Mouse (Mus musculus) gastrocnemius, postnatal 4 days (tissue): Measurements from ENCODE around the gene Wt1. TPM values are rescaled to one million over a fixed set of nuclear protein-coding genes. Genes with fewer than 3 reads are reported as not detected.

Experiments used
- DNase-seq, 2 experiments: peaks; one replicate each; pipeline ENCODE4 v3.0.0; 2021 to 2022; ENCODE audit warnings: low spot score in 2 of 2, mixed read lengths in 2 of 2
- long read RNA-seq, 2 experiments: library from polyadenylated mRNA; stranded (forward); transcript quantifications; one replicate each; pipeline ENCODE4 v2.0.0; 2021
- total RNA-seq, 2 experiments: library from RNA; stranded (reverse); gene quantifications; 2 replicates each; pipeline ENCODE4 v1.2.3; 2021

Wt1 gene
- under 1 TPM; 0.07 to 0.29 TPM for total RNA-seq
- long read RNA-seq, experiment 1 = 0 reads
- long read RNA-seq, experiment 2 = 0 reads

DNA sequence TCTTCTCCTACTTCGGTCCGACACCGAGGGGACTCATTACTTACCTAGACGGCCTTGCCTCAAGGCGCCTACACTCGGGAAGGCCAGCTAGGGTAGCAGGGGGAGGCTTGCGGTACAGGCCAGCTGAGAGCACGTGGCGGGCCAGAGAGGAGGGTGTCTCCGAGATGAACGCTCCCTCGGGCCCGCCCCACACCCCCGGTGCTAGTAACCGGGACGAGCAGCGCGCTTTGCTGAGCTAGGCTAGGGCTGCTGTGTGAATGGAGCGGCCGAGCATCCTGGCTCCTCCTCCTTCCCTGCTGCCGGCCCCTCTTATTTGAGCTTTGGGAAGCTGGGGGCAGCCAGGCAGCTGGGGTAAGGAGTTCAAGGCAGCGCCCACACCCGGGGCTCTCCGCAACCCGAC lies at the start of gene Wt1:
Wt1 (plus strand) TSS at position 251 of the 400 bp plus-strand sequence.
- no peak for DNase-seq

DNA sequence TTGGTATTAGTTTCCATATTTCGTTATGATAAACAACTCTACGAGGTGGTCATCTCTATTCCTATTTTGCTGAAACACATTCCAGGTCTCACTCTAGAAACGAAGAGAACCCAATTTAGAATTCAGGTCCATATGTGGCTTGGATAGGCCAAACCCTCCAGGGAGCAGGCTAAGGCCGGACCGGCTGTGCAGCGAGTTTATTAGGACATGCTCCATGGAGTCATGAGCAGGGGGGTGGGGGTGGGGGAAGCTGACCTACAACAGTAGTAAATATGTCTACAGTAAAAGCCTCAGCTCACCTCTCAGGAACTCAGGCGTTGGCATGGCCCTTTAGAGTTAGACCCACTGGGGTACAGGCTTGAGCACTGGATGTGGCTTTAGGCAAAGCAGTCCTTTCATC lies 49.2 kb upstream of the Wt1 start:
- DNase-seq = no peak

DNA sequence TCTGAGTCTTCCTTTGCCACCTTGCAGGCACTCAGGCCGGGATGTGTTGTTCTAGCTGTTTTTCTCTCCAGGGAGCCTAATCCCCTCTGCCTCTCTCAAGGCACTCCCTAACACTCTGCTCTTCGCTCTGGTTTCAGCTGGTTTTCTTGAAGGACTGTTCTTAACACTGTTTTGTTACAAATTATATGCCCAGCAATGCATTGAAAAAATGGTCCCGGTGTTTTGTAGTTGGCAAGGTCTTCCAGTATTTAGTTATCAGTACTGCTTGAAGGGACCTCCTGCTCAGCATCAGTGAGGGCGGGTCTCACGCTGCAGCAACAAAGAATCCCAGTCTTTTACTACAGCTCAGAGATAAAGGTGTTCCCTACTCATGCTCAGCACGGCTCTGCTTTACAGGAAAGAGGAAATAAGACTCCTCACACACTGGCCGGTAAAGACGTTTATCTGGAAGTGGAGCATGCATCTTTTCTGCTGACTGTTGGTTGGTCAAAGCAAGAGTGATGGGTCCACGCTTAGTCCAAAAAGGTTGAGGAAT lies 44.0 kb upstream of the Wt1 start:
- DNase-seq = no peak

DNA sequence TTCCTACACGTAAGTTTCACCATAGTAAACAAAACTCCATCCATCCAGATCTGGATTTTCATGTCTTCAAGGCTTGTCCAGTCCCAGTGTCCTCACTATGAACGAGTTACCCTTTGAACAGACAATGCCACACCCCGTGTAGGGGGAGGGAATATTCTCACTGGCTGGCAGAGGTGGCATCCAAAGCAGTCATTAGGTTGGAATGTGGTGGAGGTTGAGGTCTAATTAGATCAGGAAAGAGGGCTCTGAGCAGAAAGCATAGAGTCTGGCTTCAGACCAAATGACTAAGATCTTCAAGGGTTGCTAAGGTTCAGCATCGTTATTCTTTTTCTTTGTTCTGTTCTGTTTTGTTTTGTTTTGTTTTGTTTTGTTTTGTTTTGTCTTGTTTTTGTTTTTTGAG lies 42.3 kb upstream of the Wt1 start:
- DNase-seq = no peak

DNA sequence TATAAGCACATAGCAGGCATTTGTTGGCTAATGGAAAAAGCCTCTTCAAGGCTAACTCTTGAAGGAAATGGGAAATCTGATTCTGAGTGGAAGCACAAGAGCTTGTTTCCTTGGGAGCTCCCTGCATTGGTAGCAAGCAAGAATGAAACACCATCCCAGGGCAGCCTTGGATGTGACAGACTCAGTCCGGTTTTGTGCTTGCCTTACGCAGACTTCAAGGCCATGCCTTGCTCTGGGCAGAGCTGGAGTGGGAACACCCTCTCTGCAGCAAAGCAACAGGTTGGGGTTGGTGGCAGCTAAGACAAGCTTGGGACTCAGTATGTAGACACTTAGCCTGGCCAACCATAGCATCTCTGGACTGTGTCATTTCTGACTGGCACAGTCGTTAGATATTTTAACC lies 40.2 kb upstream of the Wt1 start:
- no peak for DNase-seq

DNA sequence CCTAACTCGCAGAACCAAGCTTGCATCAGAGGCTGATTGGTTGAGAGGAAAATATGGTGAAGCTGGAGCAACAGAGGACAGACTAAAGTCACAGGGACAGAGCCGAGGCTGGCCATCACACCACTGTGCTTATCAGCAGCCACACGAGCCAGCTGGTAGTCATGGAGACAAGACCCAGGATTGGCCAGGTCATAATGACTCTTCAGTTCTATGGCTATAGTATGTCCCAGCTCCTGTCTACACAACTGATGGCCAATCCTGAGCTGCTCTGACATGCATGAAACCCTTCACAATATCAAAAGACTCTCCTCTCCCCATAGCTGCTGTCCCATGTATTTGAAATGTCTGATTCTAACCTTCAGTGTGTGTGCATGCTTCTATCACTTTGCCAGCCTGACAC lies 38.3 kb upstream of the Wt1 start:
- no peak for DNase-seq

DNA sequence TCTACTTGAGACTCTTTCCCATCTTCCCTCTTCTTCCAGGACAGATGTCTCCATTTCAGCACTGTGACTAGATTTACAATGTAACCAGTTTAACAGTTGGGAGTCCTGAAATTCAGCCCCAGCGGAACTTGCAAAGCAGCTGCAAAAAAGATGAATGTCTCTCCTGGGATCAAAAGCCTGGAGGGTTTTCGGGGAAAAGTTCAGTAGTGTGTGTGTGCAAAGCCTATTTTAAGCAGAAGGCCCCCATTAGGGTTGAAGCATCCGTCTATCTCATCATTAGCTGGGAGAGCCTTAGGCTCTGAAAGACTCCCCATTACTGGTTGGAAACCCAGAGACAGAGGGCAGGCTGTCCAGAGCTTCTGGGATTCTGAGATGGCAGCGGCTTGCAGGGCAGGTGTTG lies 37.2 kb upstream of the Wt1 start:
- no peak for DNase-seq

DNA sequence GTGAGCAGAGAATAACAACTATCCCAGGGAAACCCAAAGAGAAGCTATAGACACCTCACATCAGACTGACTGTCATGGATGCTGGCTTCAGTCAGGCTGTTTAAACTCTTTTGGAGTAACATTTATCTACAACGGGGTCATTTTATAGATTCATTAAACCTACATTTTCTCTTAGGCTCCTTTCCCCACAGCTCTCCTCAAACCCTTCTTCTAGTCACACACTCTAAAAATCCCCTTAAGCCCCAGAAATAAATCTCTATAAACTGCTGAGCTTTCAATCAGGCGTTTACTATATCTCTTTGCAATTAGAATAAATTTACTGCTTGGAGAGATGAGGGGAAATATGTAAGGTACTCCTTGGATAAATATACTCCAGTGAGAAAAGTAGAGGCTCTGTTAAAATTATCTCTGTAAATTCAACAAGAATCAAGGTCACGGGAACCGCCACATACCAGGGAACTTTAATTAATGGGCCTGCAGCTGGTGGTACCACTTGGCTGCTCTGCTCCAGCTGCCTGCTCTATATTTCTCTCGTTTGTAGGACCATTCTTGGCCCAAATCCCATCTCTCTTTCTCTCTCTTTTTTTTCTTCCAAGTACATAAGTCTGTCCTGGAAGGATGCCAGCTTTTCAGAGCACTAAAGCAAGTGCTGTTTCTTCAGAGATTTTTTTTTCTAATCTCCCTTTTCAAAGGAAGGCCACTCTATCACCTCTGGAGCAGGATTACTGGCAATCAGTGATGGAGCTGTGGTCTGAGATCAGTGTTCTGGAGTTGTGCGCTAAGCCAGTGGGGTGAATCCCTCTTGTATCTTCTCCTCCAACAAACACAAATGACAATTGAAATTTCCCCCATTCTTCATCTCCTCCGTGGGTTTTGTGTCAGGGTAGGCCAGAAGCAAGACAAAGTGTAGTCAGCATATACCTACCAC lies 36.5 kb upstream of the Wt1 start:
- no peak for DNase-seq

DNA sequence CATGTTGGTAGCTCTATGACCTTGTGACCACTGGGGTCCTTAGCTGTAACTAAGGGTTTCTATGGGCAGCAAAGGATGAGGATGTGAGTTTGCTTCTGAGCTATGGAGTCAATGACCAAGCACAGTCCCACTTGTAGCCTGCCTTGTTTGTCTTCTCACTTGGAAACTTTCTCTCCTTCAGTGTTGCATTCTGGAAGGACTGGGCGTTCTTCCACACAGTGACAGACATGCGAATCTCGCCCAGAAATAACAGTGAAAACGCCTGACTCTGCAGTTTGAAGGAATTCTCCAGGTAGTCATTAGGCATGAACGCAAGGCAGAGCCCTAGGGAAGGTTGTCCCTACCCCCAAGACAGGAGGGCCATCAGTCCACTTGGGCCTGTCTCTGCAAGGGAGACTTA lies 35.3 kb upstream of the Wt1 start:
- no peak for DNase-seq

DNA sequence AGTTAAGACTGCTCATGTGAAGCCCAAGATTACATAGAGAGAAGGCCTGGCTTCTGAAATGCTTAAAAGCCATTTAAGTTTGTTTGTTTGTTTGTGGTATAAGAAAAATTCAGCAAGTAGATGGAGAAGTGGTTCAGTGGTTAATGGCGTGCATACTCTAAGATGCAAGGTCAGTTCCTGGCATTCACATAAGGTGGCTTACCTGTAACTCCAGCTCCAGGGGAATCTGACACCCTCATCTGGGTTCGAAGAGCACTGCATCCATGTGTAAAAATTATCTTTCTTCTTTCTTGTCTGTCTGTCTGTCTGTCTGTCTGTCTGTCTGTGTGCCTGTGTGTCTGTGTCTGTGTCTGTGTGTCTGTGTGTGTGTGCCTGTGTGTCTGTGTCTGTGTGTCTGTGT lies 34.6 kb upstream of the Wt1 start, which contains the start of gene Gm11060:
Gm11060 (plus strand) TSS at position 301 of the 400 bp plus-strand sequence.
- no peak for DNase-seq

DNA sequence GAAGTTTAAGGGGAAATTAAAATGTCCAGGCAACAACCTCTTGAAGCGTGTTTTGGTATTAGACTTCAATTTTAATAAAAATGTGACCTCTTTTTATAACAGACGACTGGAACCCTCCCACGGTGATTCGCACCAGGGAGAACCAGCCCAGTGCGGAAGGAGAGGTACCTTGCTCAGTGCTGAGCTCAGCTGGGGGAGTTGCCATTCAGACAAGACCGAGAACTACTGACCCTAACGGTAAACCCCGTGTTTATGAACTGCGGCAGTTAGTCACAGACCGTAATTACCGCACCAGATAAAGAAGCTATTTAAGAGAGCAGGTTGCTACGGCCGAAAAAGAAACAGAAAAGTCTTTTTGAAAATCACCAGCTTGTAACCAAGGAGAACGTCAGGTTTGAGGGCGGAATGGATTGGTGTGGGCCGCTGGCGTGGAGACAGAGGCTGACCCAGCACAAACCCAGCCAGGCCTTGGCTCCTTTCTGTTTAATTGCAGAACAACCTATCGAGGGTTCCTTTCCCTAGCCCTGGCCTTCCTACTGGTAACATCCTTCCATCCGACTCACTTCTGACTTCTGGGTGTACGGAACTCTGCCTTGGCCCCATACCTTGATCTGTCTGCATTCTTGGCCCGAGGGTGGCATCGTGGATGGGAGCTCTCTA lies 28.9 kb upstream of the Wt1 start:
- no peak for DNase-seq

DNA sequence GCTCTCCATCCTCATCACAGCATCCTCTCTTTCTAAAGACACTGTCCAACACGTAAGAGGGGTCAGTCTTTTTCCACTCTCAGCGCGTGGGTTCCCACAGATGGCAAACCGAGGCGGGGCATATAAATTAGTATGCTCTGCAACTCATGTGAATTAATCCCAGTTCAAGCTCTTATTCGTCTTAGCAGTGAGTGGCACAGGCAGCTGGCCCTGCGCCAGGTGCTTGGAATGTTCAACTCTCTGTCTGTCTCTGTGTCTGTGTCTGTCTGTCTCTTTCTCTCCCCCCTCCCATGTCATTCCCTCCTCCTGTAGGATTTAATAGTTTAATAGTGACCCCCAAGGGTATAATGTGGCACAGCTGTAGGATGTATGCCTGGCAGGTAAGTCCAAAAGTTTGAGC lies 26.9 kb upstream of the Wt1 start:
- DNase-seq = no peak

DNA sequence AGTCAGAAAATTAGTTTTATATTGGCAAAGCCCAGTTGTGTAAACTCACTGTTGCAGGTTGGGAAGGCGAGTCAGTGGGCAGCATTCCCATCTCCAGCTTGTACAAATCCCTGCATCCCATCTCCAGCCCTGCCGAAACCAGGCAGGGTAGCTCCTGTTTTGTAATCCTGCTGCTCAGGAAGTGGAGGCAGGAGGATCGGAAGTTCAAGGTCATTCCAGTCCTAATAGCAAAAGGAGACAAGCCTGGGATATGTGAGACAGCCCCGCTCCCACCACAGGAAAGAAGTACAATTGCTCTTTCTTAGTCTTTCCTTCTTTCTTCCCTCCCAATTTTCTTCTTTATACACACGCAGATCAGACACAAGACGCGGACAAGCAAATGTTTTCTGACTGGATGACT lies 25.8 kb upstream of the Wt1 start:
- DNase-seq = no peak

DNA sequence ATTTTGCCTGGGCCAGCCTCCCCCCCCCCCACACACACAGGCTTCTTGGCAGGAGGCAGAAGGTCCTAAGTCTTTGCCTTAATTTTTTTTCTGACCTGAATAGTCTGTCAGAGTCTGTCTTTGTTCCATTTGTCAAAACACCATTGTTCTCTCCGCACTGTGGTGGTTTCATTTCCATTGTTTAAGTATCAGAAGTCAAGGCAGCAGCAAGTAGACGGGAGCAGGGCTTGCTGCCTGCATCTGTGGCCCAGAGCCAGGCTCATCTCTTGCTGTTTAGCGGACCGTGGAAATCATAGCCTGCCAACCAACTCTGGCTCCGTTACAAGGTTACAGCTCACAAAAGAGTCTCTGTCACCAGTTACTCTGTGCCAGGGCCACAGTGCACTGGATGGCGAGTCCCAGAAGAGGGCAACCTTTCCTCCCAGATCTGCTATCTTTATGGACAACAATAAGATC lies 17.6 kb upstream of the Wt1 start:
- peak in 1 of 2 experiments; percentile 72 for DNase-seq

DNA sequence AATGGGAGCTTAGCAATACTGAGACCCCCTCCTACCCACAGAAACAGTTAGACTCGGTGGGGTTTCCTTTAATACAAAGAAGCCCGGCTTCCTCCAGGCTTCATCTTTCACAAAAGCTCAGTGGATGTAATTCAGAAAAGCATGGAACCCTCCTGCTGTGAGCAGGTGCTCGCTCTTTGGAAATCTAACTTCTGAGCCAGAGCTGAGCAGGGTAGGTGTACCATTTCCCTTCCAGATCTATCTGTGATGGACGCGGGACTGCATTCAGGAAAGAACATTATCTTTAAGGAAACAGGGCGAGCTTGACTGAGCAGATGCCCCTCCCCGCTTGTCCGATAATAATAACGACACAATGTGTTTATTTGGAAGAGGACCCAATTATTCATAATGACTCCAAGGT lies 12.3 kb upstream of the Wt1 start:
- DNase-seq = no peak

DNA sequence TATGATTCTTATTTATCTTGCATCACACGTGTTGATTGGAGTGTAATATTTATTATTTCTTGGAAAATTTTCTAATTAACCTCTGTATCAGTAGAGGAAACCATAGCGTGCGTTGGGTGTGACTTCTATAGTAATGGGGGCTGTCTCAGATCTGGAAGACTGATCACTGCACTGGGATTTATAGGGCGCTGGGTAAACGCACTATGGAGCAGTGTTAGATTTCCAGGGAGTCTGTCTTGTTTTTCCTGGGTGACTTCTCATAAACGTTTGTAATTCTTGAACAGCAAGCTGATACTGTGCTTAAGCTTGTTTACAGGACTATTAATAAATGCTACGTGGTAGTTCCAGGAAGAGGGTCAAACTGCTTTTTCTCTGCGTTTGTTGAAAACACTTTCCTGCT lies 8.7 kb upstream of the Wt1 start:
- DNase-seq = no peak

DNA sequence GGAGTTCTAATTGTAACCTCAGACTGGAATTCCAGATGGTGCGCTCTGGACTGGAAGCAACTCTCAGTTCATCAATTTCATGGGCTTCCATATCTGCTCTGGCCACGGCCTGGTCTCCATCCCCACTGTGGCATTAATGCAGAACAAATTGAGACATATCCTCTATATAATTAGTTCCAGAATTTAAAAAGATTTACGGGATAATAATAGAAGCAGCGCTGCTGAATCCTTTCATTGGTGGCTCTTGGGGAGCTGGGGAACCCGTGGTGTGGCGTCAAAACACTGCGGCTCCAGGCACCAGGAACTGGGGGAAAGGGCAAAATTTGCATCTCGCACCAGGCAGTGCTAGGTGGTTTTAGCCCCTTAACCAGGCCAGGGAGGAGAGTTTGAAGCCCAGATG lies 4.1 kb upstream of the Wt1 start:
- DNase-seq = no peak

DNA sequence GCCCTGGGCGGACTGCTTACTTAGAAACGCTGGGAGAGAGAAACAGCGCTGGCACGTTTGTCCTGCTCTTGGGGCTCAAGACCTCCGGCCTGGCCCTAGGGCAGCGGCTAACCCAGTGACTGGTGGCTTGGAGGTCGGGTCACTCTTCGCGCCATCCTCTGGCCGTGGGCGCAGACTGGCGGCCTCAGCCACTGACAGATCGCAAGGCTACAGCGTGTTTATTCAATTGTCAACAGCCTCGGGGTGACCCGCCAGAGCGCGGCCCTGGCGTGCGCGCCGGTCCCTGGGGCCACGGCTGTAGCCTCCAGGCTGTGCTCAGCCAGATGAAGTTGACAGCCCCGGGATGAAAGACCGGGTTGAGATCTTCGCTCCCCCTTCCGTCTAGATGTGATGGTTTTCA lies 3.4 kb upstream of the Wt1 start:
- peak in 1 of 2 experiments; percentile 16 for DNase-seq

DNA sequence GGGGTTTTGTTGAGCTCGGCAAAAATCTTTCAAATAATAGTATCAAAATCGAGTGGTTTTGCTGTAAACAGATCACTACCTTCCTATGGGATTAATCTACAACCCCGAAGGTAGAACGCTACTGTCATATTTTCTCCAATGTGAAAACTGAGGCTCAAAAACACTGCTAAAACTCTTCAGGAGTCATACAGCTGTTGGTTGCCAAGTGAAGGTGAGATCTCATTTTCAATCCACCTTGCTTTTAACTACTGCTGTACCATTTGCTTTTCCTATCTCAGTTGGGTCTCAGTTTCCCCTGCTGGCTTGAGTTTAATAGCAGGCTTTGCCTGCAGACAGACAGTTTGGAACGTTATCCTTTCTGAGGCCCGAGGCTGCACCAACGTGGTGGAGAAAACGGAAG lies 2.9 kb upstream of the Wt1 start:
- no peak for DNase-seq

DNA sequence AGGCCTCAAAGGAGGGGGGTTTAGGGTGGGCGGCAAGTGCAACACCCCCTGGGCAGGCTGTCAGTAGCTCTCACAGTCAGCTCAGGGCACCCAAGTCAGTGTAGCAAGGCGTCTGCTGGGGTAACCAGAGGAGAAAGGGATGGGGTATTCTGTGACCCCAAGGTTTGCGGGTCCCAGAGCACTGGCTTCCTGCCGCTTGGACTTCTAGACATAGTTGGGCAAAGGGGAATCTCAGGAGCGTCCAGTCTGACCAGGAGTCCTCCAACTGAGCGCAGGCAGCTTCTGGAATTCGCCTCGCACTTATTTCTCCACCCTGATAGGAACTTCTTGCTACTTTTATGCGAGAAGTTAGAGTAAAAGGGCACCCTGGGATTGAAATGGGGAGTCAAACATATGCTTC lies 2.4 kb upstream of the Wt1 start:
- DNase-seq = no peak

DNA sequence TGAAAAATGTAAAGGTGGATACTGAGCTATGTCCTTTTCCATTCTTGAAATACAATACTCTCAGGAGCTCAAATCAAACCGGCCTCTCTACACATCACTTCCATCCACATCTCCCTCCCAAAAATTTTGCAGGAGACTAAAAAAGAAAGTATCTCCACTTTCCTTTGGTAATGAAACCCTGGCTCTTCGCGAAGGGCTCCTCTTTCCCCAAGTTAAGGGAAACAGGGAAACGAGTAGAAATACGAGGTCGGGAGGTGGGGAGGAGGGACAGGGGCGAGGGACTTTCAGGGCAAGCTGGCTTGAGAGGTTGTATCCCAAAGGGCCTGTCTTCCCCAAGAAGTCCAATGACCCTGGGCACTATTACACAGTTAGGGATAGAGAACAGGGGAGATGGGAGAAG lies 1.9 kb upstream of the Wt1 start:
- DNase-seq = no peak

DNA sequence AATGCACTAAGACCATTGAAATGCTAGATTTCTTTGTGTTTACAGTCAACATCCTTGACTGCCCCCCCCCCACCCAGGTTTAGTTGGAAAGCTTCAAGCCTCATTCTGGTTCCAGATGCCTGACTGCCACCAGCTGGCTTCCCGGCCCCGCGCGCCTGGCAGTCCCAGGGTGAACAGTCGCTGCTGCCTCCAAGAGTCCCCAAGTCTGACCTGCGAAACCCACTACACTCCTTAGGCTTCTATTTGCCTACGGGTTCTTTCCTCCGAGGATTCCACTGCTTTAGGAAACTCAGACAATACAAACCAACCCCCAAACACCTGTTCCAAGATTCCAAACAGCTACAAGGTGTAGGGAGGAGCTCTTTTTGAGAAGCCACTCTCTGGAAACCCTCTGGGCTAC lies 1.1 kb upstream of the Wt1 start:
- DNase-seq = no peak
